Mouse (Mus musculus) liver (tissue): ENCODE measurements at regions not wholly inside any gene's neighbourhood (a gene's known extent, or its start where the extent isn't known, plus 50 kb on each side); places are given as distances from the start of the nearest gene placed in this dataset.

Source experiments
- DNase-seq: peaks from one replicate; pipeline ENCODE4 v3.0.0-alpha.2; 2020; ENCODE audit warnings: mixed read lengths

- DNase-seq, result no peak
These were observed 60.3 kb downstream of the Fzd1 start for GRCm38 (mm10) chr5:4697346-4698095.

GRCm38 (mm10) chr5:4696701-4697100 is 61.1 kb downstream of the Fzd1 start:
- DNase-seq, result no peak

GRCm38 (mm10) chr5:4689130-4689529 is 68.7 kb downstream of the Fzd1 start:
- DNase-seq, result no peak

GRCm38 (mm10) chr5:4675316-4675715 is 82.5 kb downstream of the Fzd1 start:
- no peak for DNase-seq

- no peak for DNase-seq
These were observed 91.5 kb downstream of the Fzd1 start for GRCm38 (mm10) chr5:4666381-4666780.

GRCm38 (mm10) chr5:4665978-4666377 is 91.9 kb downstream of the Fzd1 start:
- no peak for DNase-seq

GRCm38 (mm10) chr5:4664918-4665317 is 92.9 kb downstream of the Fzd1 start:
- no peak for DNase-seq

GRCm38 (mm10) chr5:4664488-4664887 is 93.3 kb downstream of the Fzd1 start:
- DNase-seq, result no peak

GRCm38 (mm10) chr5:4662198-4662585 is 95.6 kb downstream of the Fzd1 start:
- DNase-seq, result no peak

GRCm38 (mm10) chr5:4661420-4662197 is 96.2 kb downstream of the Fzd1 start:
- DNase-seq, result no peak

GRCm38 (mm10) chr5:4657982-4658381 is 99.9 kb downstream of the Fzd1 start:
- no peak for DNase-seq

GRCm38 (mm10) chr5:4654186-4654585 is 103.6 kb downstream of the Fzd1 start:
- DNase-seq, result no peak

- no peak for DNase-seq
These were observed 106.5 kb downstream of the Fzd1 start for GRCm38 (mm10) chr5:4651167-4651955.

GRCm38 (mm10) chr5:4650709-4651108 is 107.1 kb downstream of the Fzd1 start:
- no peak for DNase-seq

GRCm38 (mm10) chr5:4649858-4650556 is 107.8 kb downstream of the Fzd1 start:
- no peak for DNase-seq

GRCm38 (mm10) chr5:4641041-4641440 is 116.8 kb downstream of the Fzd1 start:
- no peak for DNase-seq

- DNase-seq, result no peak
These were observed 124.1 kb downstream of the Fzd1 start for GRCm38 (mm10) chr5:4633763-4634162.

- DNase-seq, result no peak
These were observed 132.6 kb downstream of the Fzd1 start for GRCm38 (mm10) chr5:4625206-4625605.

- DNase-seq, result no peak
These were observed 134.2 kb downstream of the Fzd1 start for GRCm38 (mm10) chr5:4623625-4624024.

GRCm38 (mm10) chr5:4620513-4621210 is 137.2 kb downstream of the Fzd1 start:
- DNase-seq, result no peak

GRCm38 (mm10) chr5:4615233-4615632 is 142.6 kb downstream of the Fzd1 start:
- no peak for DNase-seq

GRCm38 (mm10) chr5:4597471-4597870 is 160.4 kb downstream of the Fzd1 start:
- no peak for DNase-seq
